Mouse (Mus musculus) CH12.LX (cell line): ENCODE measurements around the gene Ncaph2.

Source experiments
- CHD1 ChIP-seq: IDR thresholded peaks from 2 replicates; pipeline ENCODE4 v1.6.1; 2012; ENCODE audit warnings: low read depth, low read length, improper control_type of control experiment, inconsistent platforms
- CTCF ChIP-seq, 2 experiments: IDR thresholded peaks in 1 of 2; conservative IDR thresholded peaks in 1 of 2; 2 replicates each; pipeline ENCODE4 v1.5.1; 2011 to 2012; ENCODE audit warnings: low read depth in 2 of 2, low read length in 2 of 2, improper control_type of control experiment in 1 of 2, inconsistent platforms in 1 of 2, mild to moderate bottlenecking in 1 of 2, moderate library complexity in 1 of 2
- ELF1 ChIP-seq: IDR thresholded peaks from 2 replicates; pipeline ENCODE4 v1.6.1; 2014; ENCODE audit warnings: low read depth, mild to moderate bottlenecking, inconsistent platforms, low read length, improper control_type of control experiment
- EP300 ChIP-seq: IDR thresholded peaks from 2 replicates; pipeline ENCODE4 v1.6.1; 2011; ENCODE audit warnings: low read length, improper control_type of control experiment
- JUND ChIP-seq: conservative IDR thresholded peaks from 2 replicates; pipeline ENCODE4 v1.6.1; 2011; ENCODE audit warnings: low read depth, low read length, improper control_type of control experiment
- MAFK ChIP-seq: IDR thresholded peaks from 2 replicates; pipeline ENCODE4 v1.6.1; 2011; ENCODE audit warnings: low read length, improper control_type of control experiment; ENCODE audit not compliant: insufficient replicate concordance
- MAZ ChIP-seq: IDR thresholded peaks from 2 replicates; pipeline ENCODE4 v1.6.1; 2012; ENCODE audit warnings: low read depth, mild to moderate bottlenecking, inconsistent platforms, low read length, improper control_type of control experiment, moderate library complexity
- TBP ChIP-seq: conservative IDR thresholded peaks from 2 replicates; pipeline ENCODE4 v1.6.1; 2011; ENCODE audit warnings: low read depth, low read length, improper control_type of control experiment
- UBTF ChIP-seq: IDR thresholded peaks from 2 replicates; pipeline ENCODE4 v1.6.1; 2012; ENCODE audit warnings: low read depth, mild to moderate bottlenecking, inconsistent platforms, low read length, improper control_type of control experiment, moderate library complexity
- ZC3H11A ChIP-seq: IDR thresholded peaks from 2 replicates; pipeline ENCODE4 v1.6.1; 2012; ENCODE audit warnings: low read depth, mild to moderate bottlenecking, inconsistent platforms, low read length, improper control_type of control experiment

DNA sequence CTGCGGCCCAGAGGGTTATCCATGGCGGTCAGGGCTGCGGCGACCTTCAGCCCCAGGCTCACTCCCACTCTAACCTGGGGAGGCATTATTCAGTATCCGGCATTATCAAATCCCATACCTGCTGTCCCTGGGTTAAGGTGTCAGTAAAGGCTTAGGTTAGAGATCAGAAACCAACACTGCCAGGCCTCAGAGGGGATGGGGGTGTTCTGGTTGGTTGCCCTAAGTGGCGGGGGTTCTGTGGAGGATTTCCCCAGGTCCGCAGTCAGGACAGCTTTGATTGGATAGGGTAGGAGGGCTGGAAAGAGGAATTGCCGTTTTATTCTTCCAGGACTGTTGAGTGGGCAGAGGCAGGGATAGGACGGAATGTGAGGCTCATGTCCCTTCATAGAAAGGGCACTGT, 18.8 kb downstream of the Ncaph2 start:
- no peak for TF ChIP-seq MAZ
- no peak for TF ChIP-seq CTCF (conservative IDR thresholded peaks at IDR 0.05 in 1 of 2, IDR thresholded peaks at IDR 0.05 in 1 of 2; ENCODE audit: low read depth in 2 of 2, low read length in 2 of 2)
- TF ChIP-seq EP300 = no peak
- TF ChIP-seq JUND = no peak
- TF ChIP-seq ELF1 = no peak
- no peak for TF ChIP-seq ZC3H11A
- TF ChIP-seq UBTF = no peak
- no peak for TF ChIP-seq MAFK
- TF ChIP-seq TBP = no peak
- no peak for TF ChIP-seq CHD1
